Mouse (Mus musculus): ENCODE measurements at regions not wholly inside any gene's neighbourhood (a gene's known extent, or its start where the extent isn't known, plus 50 kb on each side); places are given as distances from the start of the nearest gene placed in this dataset.

DNA sequence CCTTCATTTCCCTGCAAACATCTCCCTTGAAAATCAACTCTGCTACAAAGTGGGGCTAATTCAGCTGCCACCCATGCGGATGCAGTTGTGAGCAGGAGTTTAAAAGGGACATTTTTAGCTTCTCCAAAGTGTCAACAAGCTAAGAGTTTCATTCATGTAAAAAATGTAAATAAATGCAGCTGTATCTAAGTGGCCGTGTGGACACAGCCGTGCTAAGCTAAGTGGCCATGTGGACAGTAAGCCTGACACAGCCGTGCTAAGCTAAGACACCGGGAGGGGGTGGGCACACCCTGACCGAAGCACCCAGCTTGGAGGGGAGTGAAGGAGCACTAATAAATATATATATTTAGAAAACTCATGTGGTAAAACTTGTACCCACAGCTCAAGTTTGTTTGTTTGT lies 52.6 kb upstream of the Cnih3 start:
- no peak for DNase-seq

- no peak for DNase-seq
Measured at GRCm38 (mm10) chr1:181302151-181302550, 50.3 kb upstream of the Cnih3 start.
